Mouse (Mus musculus) myocyte (in vitro differentiated cells): ENCODE results near the gene Olfr18. TPM values are rescaled to one million over a fixed set of nuclear protein-coding genes. Genes with fewer than 3 reads are reported as not detected.
"Not testable (repeated sequence)": the region's sequence is repeated elsewhere in the genome, so short reads cannot be mapped to it uniquely, and the experiment has no call there.

ENCODE experiments used
- H3K27me3 ChIP-seq: one replicate; pipeline ENCODE4 v1.6.1; 2011; ENCODE audit not compliant: control insufficient read depth, insufficient read depth, insufficient read length
- H3K36me3 ChIP-seq: one replicate; pipeline ENCODE4 v1.6.1; 2011; ENCODE audit not compliant: control insufficient read depth, insufficient read depth
- H3K4me2 ChIP-seq: one replicate; pipeline ENCODE4 v1.6.1; 2011; ENCODE audit warnings: low read depth, control low read depth
- H3K4me3 ChIP-seq: one replicate; pipeline ENCODE4 v1.5.1; 2011; ENCODE audit warnings: mild to moderate bottlenecking, control low read depth, moderate library complexity
- H3K79me2 ChIP-seq: one replicate; pipeline ENCODE4 v1.6.1; 2011; ENCODE audit not compliant: control insufficient read depth, insufficient read depth
- H3ac ChIP-seq: one replicate; pipeline ENCODE4 v1.6.1; 2011; ENCODE audit not compliant: control insufficient read depth, insufficient read length
- CEBPB ChIP-seq: IDR thresholded peaks from 2 replicates; pipeline ENCODE4 v1.6.1; 2011; ENCODE audit warnings: mild to moderate bottlenecking, moderate library complexity; ENCODE audit not compliant: poor library complexity, insufficient read depth, severe bottlenecking
- E2F4 ChIP-seq: IDR thresholded peaks from one replicate; pipeline ENCODE4 v1.6.1; 2011; ENCODE audit warnings: mild to moderate bottlenecking, control low read depth, moderate library complexity; ENCODE audit not compliant: insufficient read depth
- MAX ChIP-seq: IDR thresholded peaks from one replicate; pipeline ENCODE4 v1.6.1; 2011; ENCODE audit warnings: low read depth, mild to moderate bottlenecking, control low read depth
- MYOD1 ChIP-seq, 3 experiments: IDR thresholded peaks; one replicate each; pipeline ENCODE4 v1.6.1; 2011; ENCODE audit warnings: control low read depth in 2 of 3, low read depth in 2 of 3, mild to moderate bottlenecking in 2 of 3, moderate library complexity in 1 of 3; ENCODE audit not compliant: insufficient read length in 2 of 3, control insufficient read depth in 1 of 3
- MYOG ChIP-seq, 3 experiments: IDR thresholded peaks; one replicate each; pipeline ENCODE4 v1.6.1; 2011; ENCODE audit warnings: control low read depth in 2 of 3, low read depth in 2 of 3, mild to moderate bottlenecking in 2 of 3; ENCODE audit not compliant: insufficient read length in 2 of 3, control insufficient read depth in 1 of 3, insufficient read depth in 1 of 3
- POLR2A ChIP-seq: IDR thresholded peaks from one replicate; pipeline ENCODE4 v1.6.1; 2011; ENCODE audit warnings: low read depth, mild to moderate bottlenecking, control low read depth, moderate library complexity; ENCODE audit not compliant: insufficient read length
- POLR2AphosphoS2 ChIP-seq: IDR thresholded peaks from one replicate; pipeline ENCODE4 v1.6.1; 2011; ENCODE audit warnings: low read depth, control low read depth; ENCODE audit not compliant: insufficient read length
- REST ChIP-seq: IDR thresholded peaks from one replicate; pipeline ENCODE4 v1.6.1; 2011; ENCODE audit warnings: mild to moderate bottlenecking, control low read depth, moderate library complexity; ENCODE audit not compliant: insufficient read depth, insufficient read length
- SRF ChIP-seq: IDR thresholded peaks from one replicate; pipeline ENCODE4 v1.6.1; 2011; ENCODE audit warnings: low read depth; ENCODE audit not compliant: control insufficient read depth, insufficient read length
- TCF12 ChIP-seq: IDR thresholded peaks from one replicate; pipeline ENCODE4 v1.6.1; 2011; ENCODE audit warnings: mild to moderate bottlenecking, control low read depth; ENCODE audit not compliant: poor library complexity, insufficient read depth, severe bottlenecking
- TCF3 ChIP-seq: IDR thresholded peaks from one replicate; pipeline ENCODE4 v1.6.1; 2011; ENCODE audit warnings: low read depth, control low read depth; ENCODE audit not compliant: insufficient read length
- USF1 ChIP-seq: IDR thresholded peaks from one replicate; pipeline ENCODE4 v1.6.1; 2011; ENCODE audit warnings: low read depth, mild to moderate bottlenecking, control low read depth, moderate library complexity
- polyA plus RNA-seq: library from polyadenylated mRNA; unstranded; fragments of >200 nt; fragmentation: generic; extraction: Trizol; gene quantifications from one replicate; pipeline ENCODE4 v1.2.1, GENCODE M21; 2012; ENCODE audit warnings: missing spikeins

The Olfr18 gene
- polyA plus RNA-seq, 1 experiment = not detected

DNA sequence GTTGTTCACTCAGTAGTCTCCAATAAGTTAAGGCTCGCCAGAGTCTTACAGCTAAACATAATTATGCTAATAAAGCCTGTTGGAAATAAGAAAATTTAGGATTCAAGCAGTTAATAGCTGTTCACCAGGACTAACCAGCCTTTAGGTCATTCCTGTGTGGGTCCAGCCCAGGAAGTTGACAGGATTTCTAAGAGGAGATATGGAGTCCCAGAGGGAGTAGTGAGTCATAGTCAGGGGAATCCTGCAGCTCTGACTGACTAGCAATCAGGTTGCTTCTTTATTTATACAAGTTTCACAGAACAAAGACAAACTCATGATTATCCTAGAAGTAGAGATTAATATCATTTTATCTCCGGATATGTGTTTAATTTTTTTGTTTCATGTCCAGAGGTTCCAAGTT is 31.4 kb upstream of the Olfr18 start:
- H3ac ChIP-seq = no peak overlapping the region
- H3K27me3 ChIP-seq = no peaks in the 10 kb centered on the region
- H3K4me2 ChIP-seq = no peak overlapping the region
- H3K36me3 ChIP-seq = no peaks in the 10 kb centered on the region
- no peak overlapping the region for H3K4me3 ChIP-seq
- TF ChIP-seq MYOD1 (IDR thresholded peaks at IDR 0.05; ENCODE audit: control insufficient read depth in 1 of 3, insufficient read length in 2 of 3, low read depth in 2 of 3) (no peak), E2F4 (no peak), TCF3 (no peak), POLR2A (no peak), REST (no peak), CEBPB (no peak), POLR2AphosphoS2 (no peak), TCF12 (no peak), USF1 (no peak), MAX (no peak)
- H3K79me2 ChIP-seq = no peaks in the 10 kb centered on the region

- Histone ChIP-seq H3K4me3 (no peak overlapping the region), H3K27me3 (no peaks in the 10 kb centered on the region)
These were observed 12.6 kb upstream of the Olfr18 start for GRCm38 (mm10) chr9:20348501-20348900.

DNA sequence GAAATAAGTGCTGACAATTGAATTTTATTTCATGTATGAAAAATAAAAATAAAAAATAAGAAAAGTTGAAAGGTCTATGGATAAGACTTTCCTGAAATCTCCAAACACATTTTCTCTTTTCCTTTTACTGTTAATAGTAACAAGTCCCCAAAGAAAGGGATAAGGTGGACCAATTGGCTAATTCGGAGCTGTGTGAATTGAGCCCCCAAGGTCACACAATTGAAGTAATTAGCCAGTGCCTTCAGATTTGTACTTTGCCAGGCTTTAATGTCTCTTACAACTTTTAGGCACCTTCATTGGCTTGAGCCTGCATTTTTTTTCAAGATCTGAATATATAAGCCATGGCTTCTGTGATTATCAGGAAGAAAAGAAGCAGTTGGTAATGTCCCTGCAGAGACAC is 37.7 kb downstream of the Olfr18 start, which contains the start of gene Olfr873:
TSS of gene Olfr873 (plus strand) at position 301 of the 400 bp plus-strand sequence.
- TF ChIP-seq MYOD1 (IDR thresholded peaks at IDR 0.05; ENCODE audit: control insufficient read depth in 1 of 3, insufficient read length in 2 of 3, low read depth in 2 of 3) = no peak
- no peak for TF ChIP-seq MYOG (IDR thresholded peaks at IDR 0.05; ENCODE audit: control insufficient read depth in 1 of 3, insufficient read depth in 1 of 3, insufficient read length in 2 of 3, low read depth in 2 of 3)
- no peak for TF ChIP-seq CEBPB
- TF ChIP-seq E2F4 = no peak
- TF ChIP-seq POLR2A = no peak
- TF ChIP-seq REST = no peak
- no peak for TF ChIP-seq POLR2AphosphoS2
- no peak for TF ChIP-seq TCF3
- TF ChIP-seq TCF12 = no peak
- no peak for TF ChIP-seq SRF
- no peak for TF ChIP-seq MAX
- TF ChIP-seq USF1 = no peak
- H3K27me3 ChIP-seq = no peaks in the 10 kb centered on the region
- H3ac ChIP-seq = no peak within 1 kb of the TSS
- no peak within 1 kb of the TSS for H3K4me2 ChIP-seq
- no peaks in the 10 kb centered on the region for H3K79me2 ChIP-seq
- H3K36me3 ChIP-seq = no peaks in the 10 kb centered on the region
- no peak within 1 kb of the TSS for H3K4me3 ChIP-seq

More at GRCm38 (mm10) chr9:20348501-20348900, 12.6 kb upstream of the Olfr18 start:
- Histone ChIP-seq H3K36me3 (peaks cover 24% of the 10 kb centered on the region), H3ac (no peak overlapping the region), H3K79me2 (no peaks in the 10 kb centered on the region), H3K4me2 (no peak overlapping the region)
- TF ChIP-seq USF1 (no peak), TCF12 (no peak), MYOD1 (IDR thresholded peaks at IDR 0.05; ENCODE audit: control insufficient read depth in 1 of 3, insufficient read length in 2 of 3, low read depth in 2 of 3) (no peak), POLR2A (no peak), REST (no peak), MYOG (IDR thresholded peaks at IDR 0.05; ENCODE audit: control insufficient read depth in 1 of 3, insufficient read depth in 1 of 3, insufficient read length in 2 of 3, low read depth in 2 of 3) (no peak), SRF (no peak), POLR2AphosphoS2 (no peak), CEBPB (no peak), TCF3 (no peak), E2F4 (no peak), MAX (no peak)

DNA sequence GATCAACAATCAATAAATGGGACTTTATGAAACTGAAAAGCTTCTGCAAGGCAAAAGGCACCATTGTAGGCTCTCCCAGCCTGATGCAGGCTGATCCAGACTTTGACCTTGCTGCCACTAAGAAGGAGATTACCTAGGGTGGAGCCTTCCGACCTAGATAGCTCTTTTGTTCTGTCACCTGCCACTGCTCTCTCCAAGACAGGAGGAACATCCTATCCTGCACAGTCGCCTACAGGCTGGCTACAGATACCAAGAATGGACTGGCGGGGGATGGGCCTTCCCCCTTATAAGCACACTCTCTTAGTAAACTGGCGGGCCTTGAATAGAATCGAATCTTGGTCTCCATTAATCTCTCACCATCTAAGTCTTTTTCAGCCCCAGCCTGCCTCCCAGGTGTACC is 40.3 kb downstream of the Olfr18 start:
- H3K4me3 ChIP-seq, H3ac ChIP-seq, H3K36me3 ChIP-seq, H3K79me2 ChIP-seq, H3K4me2 ChIP-seq, H3K27me3 ChIP-seq: not testable (repeated sequence)

DNA sequence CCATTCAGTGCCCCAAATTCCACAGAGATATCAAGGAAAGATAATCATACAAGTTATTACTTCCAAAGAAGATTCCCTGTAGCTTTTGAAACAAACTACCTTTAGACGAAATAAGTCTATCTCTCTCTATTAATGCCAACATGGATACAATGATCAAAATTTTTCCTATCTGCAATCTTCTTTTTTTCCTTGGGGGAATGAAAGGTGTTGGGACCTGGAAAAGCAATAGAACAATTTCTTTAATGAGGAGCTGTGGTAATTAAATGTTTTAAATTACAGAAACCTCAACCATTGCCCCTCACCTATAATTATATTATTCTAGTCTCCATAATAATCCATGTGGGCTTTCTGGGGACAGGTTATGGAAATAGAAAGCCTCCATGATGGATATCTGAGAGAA is 53.8 kb downstream of the Olfr18 start, which contains the start of gene Olfr39:
TSS of gene Olfr39 (plus strand) at position 301 of the 400 bp plus-strand sequence.
- no peak for TF ChIP-seq TCF12
- H3ac ChIP-seq = no peak within 1 kb of the TSS
- H3K27me3 ChIP-seq = no peaks in the 10 kb centered on the region
- no peak within 1 kb of the TSS for H3K4me2 ChIP-seq
- no peaks in the 10 kb centered on the region for H3K36me3 ChIP-seq
- no peak within 1 kb of the TSS for H3K4me3 ChIP-seq
- no peaks in the 10 kb centered on the region for H3K79me2 ChIP-seq

Other genes with a start within 250 kb of the Olfr18 start
- gene Olfr868, start 237.5 kb downstream of the Olfr18 start, polyA plus RNA-seq = not detected
- not detected for gene Olfr869, start 207.1 kb downstream of the Olfr18 start, polyA plus RNA-seq
- not detected for gene Olfr870, start 162.0 kb downstream of the Olfr18 start, polyA plus RNA-seq
- gene Olfr871, start 123.9 kb downstream of the Olfr18 start, polyA plus RNA-seq = not detected
- gene Olfr872, start 99.0 kb downstream of the Olfr18 start, polyA plus RNA-seq = not detected
- gene Olfr39, start 53.7 kb downstream of the Olfr18 start, polyA plus RNA-seq = not detected
- not detected for gene Olfr873, start 37.6 kb downstream of the Olfr18 start, polyA plus RNA-seq
- 18.4 TPM for gene Zfp560, start 49.1 kb upstream of the Olfr18 start, polyA plus RNA-seq
- 2.0 TPM for gene Zfp26, start 124.1 kb upstream of the Olfr18 start, polyA plus RNA-seq
- 5.5 TPM for gene Zfp426, start 156.7 kb upstream of the Olfr18 start, polyA plus RNA-seq
- 5.8 TPM for gene Zfp266, start 185.3 kb upstream of the Olfr18 start, polyA plus RNA-seq
- gene Zfp846, start 245.2 kb upstream of the Olfr18 start, polyA plus RNA-seq = 1.7 TPM